ENCODE assay signal across 9 mouse cellular contexts in genomic region chr2:173583455-173583854, GRCm38 (mm10). TPM values are rescaled to one million over a fixed set of nuclear protein-coding genes. Genes with fewer than 3 reads are reported as not detected.
DNase-seq lines count a peak whose midpoint lies in the region; ATAC-seq lines count a peak whose summit lies in the region.
"Had no signal": no experiment of that assay in that cellular context is flagged by ENCODE, and none has a peak within 500 bp of the region (broad histone marks: within the 10 kb centered on the region; RNA-seq: fewer than 3 reads in every experiment).

No protein-coding gene starts in this region.

- no peak overlapping the region for H3K9ac ChIP-seq in forebrain, embryonic 14.5 days (ENCODE audit: low read length)
- H3K9ac ChIP-seq in forebrain, embryonic 13.5 days: no peak overlapping the region
- H3K9ac ChIP-seq in midbrain, embryonic 14.5 days (replicated peaks; ENCODE audit: low read length): no peak overlapping the region
- no peak overlapping the region for H3K9ac ChIP-seq in midbrain, embryonic 15.5 days

- peak; percentile 51 for DNase-seq in forebrain, embryonic 14.5 days (ENCODE audit: low spot score)
- DNase-seq in midbrain, embryonic 14.5 days: peak; percentile 60
- peak; percentile 36 for DNase-seq in embryo, embryonic 10 days (ENCODE audit: low spot score)
- DNase-seq in lung, postnatal 4 days: peak; percentile 11 to 39
- DNase-seq in ovary, postnatal 10 days (ENCODE audit: low spot score): no peak
- DNase-seq in ovary, adult 18-20 months (ENCODE audit: low spot score): no peak

- no peak for ATAC-seq in forebrain, embryonic 14.5 days
- ATAC-seq in forebrain, embryonic 13.5 days: no peak
- no peak for ATAC-seq in midbrain, embryonic 14.5 days (ENCODE audit: low FRiP score, low TSS enrichment)
- no peak for ATAC-seq in midbrain, embryonic 15.5 days (replicated peaks)

- no peak overlapping the region for H3K4me3 ChIP-seq in forebrain, embryonic 14.5 days (ENCODE audit: low read depth, low read length)
- H3K4me3 ChIP-seq in forebrain, embryonic 13.5 days: no peak overlapping the region
- H3K4me3 ChIP-seq in midbrain, embryonic 14.5 days (replicated peaks; ENCODE audit: low read depth, low read length): no peak overlapping the region
- no peak overlapping the region for H3K4me3 ChIP-seq in midbrain, embryonic 15.5 days

- no peak overlapping the region for H3K27ac ChIP-seq in forebrain, embryonic 14.5 days (ENCODE audit: low read depth, low read length)
- no peak overlapping the region for H3K27ac ChIP-seq in forebrain, embryonic 13.5 days
- no peak overlapping the region for H3K27ac ChIP-seq in midbrain, embryonic 14.5 days (replicated peaks; ENCODE audit: low read depth, low read length)
- H3K27ac ChIP-seq in midbrain, embryonic 15.5 days: no peak overlapping the region

- WGBS in forebrain, embryonic 14.5 days: 36% methylated on average over 5 of the region's 5 CpGs
- WGBS in forebrain, embryonic 13.5 days: 35% methylated on average over 5 of the region's 5 CpGs
- WGBS in midbrain, embryonic 14.5 days: 36% methylated on average over 5 of the region's 5 CpGs
- 40% methylated on average over 5 of the region's 5 CpGs for WGBS in midbrain, embryonic 15.5 days

- H3K9me3 ChIP-seq in forebrain, embryonic 14.5 days (replicated peaks; ENCODE audit: control insufficient read depth, low read length): peaks cover 4% of the 10 kb centered on the region; the same call in 1 of the 2 replicates
- H3K9me3 ChIP-seq in forebrain, embryonic 13.5 days (replicated peaks): no peaks in the 10 kb centered on the region
- 0 out of 2 replicates have a peak, but pooled peaks cover 5% of the 10 kb centered on the region for H3K9me3 ChIP-seq in midbrain, embryonic 14.5 days (ENCODE audit: control insufficient read depth, low read length)
- no peaks in the 10 kb centered on the region for H3K9me3 ChIP-seq in midbrain, embryonic 15.5 days

- H3K27me3 ChIP-seq in forebrain, embryonic 14.5 days (replicated peaks; ENCODE audit: control insufficient read depth, insufficient read depth, low read length): peaks cover 24% of the 10 kb centered on the region
- H3K27me3 ChIP-seq in forebrain, embryonic 13.5 days: peaks cover 38% of the 10 kb centered on the region
- H3K27me3 ChIP-seq in midbrain, embryonic 14.5 days (ENCODE audit: control insufficient read depth, insufficient read depth, low read length): peaks cover 28% of the 10 kb centered on the region
- H3K27me3 ChIP-seq in midbrain, embryonic 15.5 days (replicated peaks): peaks cover 17% of the 10 kb centered on the region

- no peaks in the 10 kb centered on the region for H3K4me1 ChIP-seq in forebrain, embryonic 14.5 days (ENCODE audit: control insufficient read depth, insufficient read depth, low read length)
- peaks cover 13% of the 10 kb centered on the region for H3K4me1 ChIP-seq in forebrain, embryonic 13.5 days
- peaks cover 8% of the 10 kb centered on the region; the same call in 1 of the 2 replicates for H3K4me1 ChIP-seq in midbrain, embryonic 14.5 days (ENCODE audit: control insufficient read depth, insufficient read depth, low read length)
- peaks cover 10% of the 10 kb centered on the region for H3K4me1 ChIP-seq in midbrain, embryonic 15.5 days

- no peaks in the 10 kb centered on the region for H3K36me3 ChIP-seq in forebrain, embryonic 14.5 days (ENCODE audit: control insufficient read depth, insufficient read depth, low read length)
- H3K36me3 ChIP-seq in forebrain, embryonic 13.5 days (ENCODE audit: poor library complexity, severe bottlenecking): no peaks in the 10 kb centered on the region
- H3K36me3 ChIP-seq in midbrain, embryonic 14.5 days (ENCODE audit: control insufficient read depth, insufficient read depth, low read length): no peaks in the 10 kb centered on the region
- no peaks in the 10 kb centered on the region for H3K36me3 ChIP-seq in midbrain, embryonic 15.5 days (replicated peaks)

- no peak overlapping the region for H3K4me2 ChIP-seq in forebrain, embryonic 14.5 days (ENCODE audit: low read length)
- H3K4me2 ChIP-seq in forebrain, embryonic 13.5 days: no peak overlapping the region
- H3K4me2 ChIP-seq in midbrain, embryonic 14.5 days (ENCODE audit: low read length): no peak overlapping the region
- H3K4me2 ChIP-seq in midbrain, embryonic 15.5 days: no peak overlapping the region

RNA-seq across cellular contexts. Expression of gene Ankrd60, which starts 5.3 kb away (rescaled TPM):
- not detected in 2 replicates for polyA plus RNA-seq in forebrain, embryonic 14.5 days (2014; fragmentation: Nextera tagmentation; extraction: Ambion mirVana)
- not detected in 2 replicates for polyA plus RNA-seq in forebrain, embryonic 13.5 days (2015; fragmentation: Nextera tagmentation; extraction: Ambion mirVana)
- not detected in 2 replicates for polyA plus RNA-seq in midbrain, embryonic 14.5 days (2014; fragmentation: Nextera tagmentation; extraction: Ambion mirVana)
- not detected in 2 replicates for polyA plus RNA-seq in midbrain, embryonic 15.5 days (2015; fragmentation: Nextera tagmentation; extraction: Ambion mirVana)
- polyA plus RNA-seq: heart, embryonic 16.5 days had no signal

Comparison
In these comparisons a context has a peak if more than half of its experiments do, and no peak if none do; other contexts are left out.
1. DNase-seq: peak in forebrain, embryonic 14.5 days (single experiment), midbrain, embryonic 14.5 days (single experiment), embryo, embryonic 10 days (single experiment) and lung, postnatal 4 days (2 of 2); none in ovary, postnatal 10 days (single experiment) and ovary, adult 18-20 months (single experiment).